Mouse (Mus musculus) monocyte, adult 2 months (primary cell): ENCODE data around the gene Abcf2.
A peak's percentile ranks its signal among the peaks of the same experiment; 100 is the strongest.

Experiments
- DNase-seq, 2 experiments: peaks; one replicate each; pipeline ENCODE4 v3.0.0; 2022; ENCODE audit warnings: low spot score in 2 of 2, low read depth in 1 of 2

Gene Abcf2

GRCm38 (mm10) chr5:24577183-24577929 is at the start of gene Abcf2:
Gene Abcf2 (minus strand): TSS chr5:24577467.
- DNase-seq = peak; percentile 99

- no peak for DNase-seq
These were observed 47.5 kb upstream of the Abcf2 start for GRCm38 (mm10) chr5:24624822-24625120.

- DNase-seq = no peak
These were observed 46.9 kb upstream of the Abcf2 start, which contains the start of gene Smarcd3 for GRCm38 (mm10) chr5:24623986-24624821. Gene Smarcd3 (minus strand): TSS chr5:24624411.

GRCm38 (mm10) chr5:24623041-24623985 is 46.0 kb upstream of the Abcf2 start:
- no peak for DNase-seq

GRCm38 (mm10) chr5:24622386-24623040 is 45.2 kb upstream of the Abcf2 start:
- DNase-seq = no peak

- DNase-seq = no peak
These were observed 43.4 kb upstream of the Abcf2 start for GRCm38 (mm10) chr5:24620626-24621025.

GRCm38 (mm10) chr5:24620116-24620515 is 42.8 kb upstream of the Abcf2 start:
- DNase-seq = no peak

- DNase-seq = no peak
These were observed 41.7 kb upstream of the Abcf2 start for GRCm38 (mm10) chr5:24618921-24619320.

- no peak for DNase-seq
These were observed 37.8 kb upstream of the Abcf2 start for GRCm38 (mm10) chr5:24615097-24615496.

GRCm38 (mm10) chr5:24612302-24612649 is 35.0 kb upstream of the Abcf2 start:
- DNase-seq = no peak

- no peak for DNase-seq
These were observed 34.4 kb upstream of the Abcf2 start for GRCm38 (mm10) chr5:24611366-24612301.

- DNase-seq = no peak
These were observed 32.1 kb upstream of the Abcf2 start for GRCm38 (mm10) chr5:24609388-24609787.

- no peak for DNase-seq
These were observed 28.9 kb upstream of the Abcf2 start for GRCm38 (mm10) chr5:24605980-24606665.

GRCm38 (mm10) chr5:24605321-24605979 is 28.2 kb upstream of the Abcf2 start:
- DNase-seq = no peak

GRCm38 (mm10) chr5:24604656-24605100 is 27.4 kb upstream of the Abcf2 start:
- no peak for DNase-seq

GRCm38 (mm10) chr5:24604080-24604655 is 26.9 kb upstream of the Abcf2 start:
- no peak for DNase-seq

GRCm38 (mm10) chr5:24603431-24604010 is 26.3 kb upstream of the Abcf2 start:
- DNase-seq = no peak
